8 mouse cellular contexts compared by ENCODE assay signal in the genomic region with DNA sequence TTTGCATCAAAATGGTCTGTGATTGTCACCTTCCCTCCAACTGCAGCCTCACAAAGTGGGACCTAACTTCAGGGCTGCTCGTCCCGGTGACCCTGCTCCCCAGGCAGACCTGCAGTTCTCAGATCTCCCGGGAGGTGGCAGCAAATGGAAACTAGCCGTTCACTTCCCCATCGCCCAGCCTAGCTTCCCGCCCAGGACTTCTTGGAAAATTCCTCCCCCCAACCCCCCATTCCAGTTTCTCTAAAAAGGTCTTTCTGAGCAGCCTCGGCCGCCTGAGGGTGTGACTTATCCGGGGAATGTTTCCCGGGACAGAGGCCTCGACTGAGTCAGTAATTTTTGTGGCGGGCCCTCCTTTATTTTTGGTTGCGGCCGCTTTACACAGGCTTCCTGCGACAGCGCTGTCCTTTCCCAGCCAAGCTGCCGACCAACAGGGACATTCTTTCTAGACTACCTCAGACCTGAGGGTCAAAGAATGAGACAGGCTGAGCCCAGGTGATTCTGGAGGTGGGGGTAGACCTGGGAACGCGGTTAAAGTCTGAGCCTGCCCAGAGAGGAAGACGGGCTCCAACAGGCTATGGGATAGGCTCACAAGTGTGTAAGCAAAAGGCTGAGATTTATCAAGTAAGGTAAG. TPM values are rescaled to one million over a fixed set of nuclear protein-coding genes. Genes with fewer than 3 reads are reported as not detected.
DNase-seq lines count a peak whose midpoint lies in the region; ATAC-seq lines count a peak whose summit lies in the region.

No protein-coding gene starts in this region.

- 3% methylated on average over 20 of the region's 20 CpGs for WGBS in hindbrain, embryonic 15.5 days

- H3K4me1 ChIP-seq in hindbrain, embryonic 15.5 days (replicated peaks): peaks cover 4% of the 10 kb centered on the region

- peak overlapping the region; percentile 71 for H3K4me2 ChIP-seq in hindbrain, embryonic 15.5 days

- no peaks in the 10 kb centered on the region for H3K36me3 ChIP-seq in hindbrain, embryonic 15.5 days

- H3K4me3 ChIP-seq in hindbrain, embryonic 15.5 days: peak overlapping the region; percentile 41

- H3K9me3 ChIP-seq in hindbrain, embryonic 15.5 days: no peaks in the 10 kb centered on the region

- H3K9ac ChIP-seq in hindbrain, embryonic 15.5 days: peak overlapping the region; percentile 54

- no peaks in the 10 kb centered on the region for H3K27me3 ChIP-seq in hindbrain, embryonic 15.5 days

- peak; percentile 88 for DNase-seq in R1 (ENCODE audit: low read depth, low spot score)
- peak; percentile 89 for DNase-seq in cerebellum, postnatal 4 days (ENCODE audit: low spot score in 2 of 2)
- DNase-seq in gastrocnemius, adult 18-20 months (ENCODE audit: low spot score): peak; percentile 89
- peak; percentile 84 to 96 for DNase-seq in left cerebral cortex, adult 18-20 months (ENCODE audit: low spot score in 2 of 2)
- DNase-seq in retina, postnatal 7 days (ENCODE audit: low read depth, low spot score): peak; percentile 46
- DNase-seq in urinary bladder, adult 18-20 months (ENCODE audit: low spot score in 2 of 2): peak; percentile 79 to 94

- H3K27ac ChIP-seq in hindbrain, embryonic 15.5 days (replicated peaks): no peak overlapping the region

- peak; percentile 73 for ATAC-seq in hindbrain, embryonic 15.5 days (ENCODE audit: low FRiP score, low read depth)
- peak; percentile 74 for ATAC-seq in megakaryocyte, adult 5-6 weeks (ENCODE audit: poor library complexity, severe bottlenecking)

RNA-seq across cellular contexts. Expression of a gene that starts 44.4 kb away (rescaled TPM):
- total RNA-seq in gastrocnemius, adult 18-20 months (2021): 10 to 100 TPM; 15.0 to 17.5 TPM
- 16.5 and 17.0 TPM in 2 replicates for polyA plus RNA-seq in hindbrain, embryonic 15.5 days (2015; fragmentation: Nextera tagmentation; extraction: Ambion mirVana)
- 10 to 100 TPM; 35.8 to 37.2 TPM for total RNA-seq in left cerebral cortex, adult 18-20 months (2021)
- total RNA-seq in megakaryocyte, adult 5-6 weeks (2015): 25.4 and 26.5 TPM in 2 replicates
- 28.3 and 31.5 TPM in 2 replicates for total RNA-seq in megakaryocyte, adult 5-6 weeks (2017)

RNA-seq across cellular contexts. Expression of a gene that starts 44.7 kb away (rescaled TPM):
- not detected for total RNA-seq in gastrocnemius, adult 18-20 months (2021)
- polyA plus RNA-seq in hindbrain, embryonic 15.5 days (2015; fragmentation: Nextera tagmentation; extraction: Ambion mirVana): 0.16 and 0.21 TPM in 2 replicates
- under 1 TPM in 1 of 2 experiments, not detected in 1; 0.26 TPM for total RNA-seq in left cerebral cortex, adult 18-20 months (2021)
- total RNA-seq in megakaryocyte, adult 5-6 weeks (2015): not detected in 2 replicates
- 0.12 and 0.18 TPM in 2 replicates for total RNA-seq in megakaryocyte, adult 5-6 weeks (2017)
